Mouse (Mus musculus): ENCODE measurements around the gene Fstl3.

- TF ChIP-seq CTCF (IDR thresholded peaks at IDR 0.05; ENCODE audit: low read depth) (no peak), EP300 (optimal IDR thresholded peaks at IDR 0.05) (no peak)
Measured at GRCm38 (mm10) chr10:79766001-79766507, 11.0 kb upstream of the Fstl3 start.

Measured in stomach, postnatal 0 days (tissue).